Comparison of ENCODE assay signal across 8 mouse cellular contexts in genomic region chr11:60233235-60233634, GRCm38 (mm10). TPM values are rescaled to one million over a fixed set of nuclear protein-coding genes. Genes with fewer than 3 reads are reported as not detected.
DNase-seq lines count a peak whose midpoint lies in the region; ATAC-seq lines count a peak whose summit lies in the region.

No protein-coding gene starts in this region.

- DNase-seq in heart, adult 18-20 months: peak; percentile 59
- DNase-seq in heart, adult 8-10 months (ENCODE audit: low spot score): no peak
- DNase-seq in thymus, postnatal 36 days: peak; percentile 44 to 48
- no peak for DNase-seq in thymus, postnatal 25 days
- DNase-seq in adipocyte (ENCODE audit: low spot score): no peak
- DNase-seq in kidney, adult 8-10 months: no peak
- DNase-seq in c-Kit-positive CD71-positive TER-119-positive erythroid progenitor cells, embryonic 14.5 days (ENCODE audit: low spot score): no peak

- H3K9ac ChIP-seq in heart, embryonic 16.5 days (ENCODE audit: low read length): peak overlapping the region; percentile 39

- peak overlapping the region; percentile 87 for H3K27ac ChIP-seq in heart, embryonic 16.5 days (ENCODE audit: low read length)

- no peak overlapping the region for H3K4me2 ChIP-seq in heart, embryonic 16.5 days (ENCODE audit: low read depth, low read length)

- WGBS in heart, embryonic 16.5 days: 59% methylated on average over 8 of the region's 8 CpGs

- H3K9me3 ChIP-seq in heart, embryonic 16.5 days (replicated peaks; ENCODE audit: control insufficient read depth, low read length): no peaks in the 10 kb centered on the region

- H3K4me1 ChIP-seq in heart, embryonic 16.5 days (ENCODE audit: control insufficient read depth, insufficient read depth, low read length): peaks cover 33% of the 10 kb centered on the region

- H3K36me3 ChIP-seq in heart, embryonic 16.5 days (ENCODE audit: control insufficient read depth, insufficient read depth): no peaks in the 10 kb centered on the region; the same call in 1 of the 2 replicates

- no peak overlapping the region for H3K4me3 ChIP-seq in heart, embryonic 16.5 days (ENCODE audit: low read length)

- H3K27me3 ChIP-seq in heart, embryonic 16.5 days (ENCODE audit: control insufficient read depth, insufficient read depth, low read length): no peaks in the 10 kb centered on the region

- peak; percentile 21; the same call in 1 of the 2 replicates for ATAC-seq in heart, embryonic 16.5 days (replicated peaks; ENCODE audit: extremely low read depth, insufficient read depth, low FRiP score)

RNA-seq across cellular contexts. Expression of gene Srebf1, which starts 10.9 kb away (rescaled TPM):
- 10 to 100 TPM; 25.7 to 36.6 TPM for total RNA-seq in heart, adult 18-20 months (2021)
- 10 to 100 TPM; 31.0 to 42.3 (median 36.5) TPM for total RNA-seq in heart, adult 8-10 months (2022)
- 36.1 and 47.0 TPM in 2 replicates for polyA plus RNA-seq in heart, embryonic 16.5 days (2015; fragmentation: Nextera tagmentation; extraction: Ambion mirVana)

Comparison
In these comparisons a context has a peak if more than half of its experiments do, and no peak if none do; other contexts are left out.
1. DNase-seq: peak in heart, adult 18-20 months (2 of 2) and thymus, postnatal 36 days (2 of 2); none in heart, adult 8-10 months (single experiment), thymus, postnatal 25 days (single experiment), adipocyte (single experiment), kidney, adult 8-10 months (0 of 2) and c-Kit-positive CD71-positive TER-119-positive erythroid progenitor cells, embryonic 14.5 days (single experiment).